Mouse (Mus musculus): ENCODE data around the gene Kidins220. TPM values are rescaled to one million over a fixed set of nuclear protein-coding genes. Genes with fewer than 3 reads are reported as not detected.

Kidins220 gene
- total RNA-seq, 2 experiments from 2014 or later, result 75.4 to 97.5 TPM

DNA sequence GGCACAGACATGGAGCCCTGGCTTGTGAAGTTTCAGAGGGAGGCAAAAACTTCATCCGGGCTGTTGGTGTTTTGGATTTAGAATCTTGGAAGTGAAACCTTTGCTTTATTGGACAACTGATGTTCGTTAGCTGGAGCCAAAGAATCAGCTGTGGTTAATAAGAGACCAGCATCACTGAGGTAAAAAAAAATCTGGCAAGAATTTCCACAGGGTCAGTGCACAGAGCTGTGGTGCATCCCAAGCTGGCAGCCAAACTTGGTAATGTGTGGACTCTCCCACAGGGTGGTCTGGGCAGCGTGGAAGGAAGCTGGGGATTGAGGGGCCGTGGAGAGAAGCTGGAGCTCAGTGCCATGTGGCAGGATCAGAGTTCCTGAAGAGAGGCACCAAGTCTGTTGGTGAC, 112.2 kb downstream of the Kidins220 start:
- no peak for DNase-seq (ENCODE audit: low spot score in 2 of 2)

DNA sequence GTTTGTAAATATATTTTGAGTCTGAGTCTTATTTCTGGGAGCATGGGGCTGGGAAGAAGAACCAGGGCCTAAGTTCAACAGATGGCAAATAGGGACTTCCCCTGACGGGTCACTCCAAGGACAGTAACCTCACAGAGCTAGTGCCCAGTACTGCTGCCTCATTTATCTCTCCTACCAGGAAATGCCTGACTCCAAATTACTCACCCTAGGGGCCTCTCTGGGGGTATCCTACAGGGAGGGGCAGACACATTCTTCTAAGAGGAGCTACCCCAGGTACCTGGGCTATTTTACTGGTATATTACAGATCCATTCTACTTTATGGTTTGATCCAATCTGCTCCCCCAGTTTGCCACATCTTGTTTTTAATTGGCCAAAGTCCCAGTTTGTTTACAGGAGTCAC, 114.7 kb downstream of the Kidins220 start:
- DNase-seq (ENCODE audit: low spot score in 2 of 2), result no peak

DNA sequence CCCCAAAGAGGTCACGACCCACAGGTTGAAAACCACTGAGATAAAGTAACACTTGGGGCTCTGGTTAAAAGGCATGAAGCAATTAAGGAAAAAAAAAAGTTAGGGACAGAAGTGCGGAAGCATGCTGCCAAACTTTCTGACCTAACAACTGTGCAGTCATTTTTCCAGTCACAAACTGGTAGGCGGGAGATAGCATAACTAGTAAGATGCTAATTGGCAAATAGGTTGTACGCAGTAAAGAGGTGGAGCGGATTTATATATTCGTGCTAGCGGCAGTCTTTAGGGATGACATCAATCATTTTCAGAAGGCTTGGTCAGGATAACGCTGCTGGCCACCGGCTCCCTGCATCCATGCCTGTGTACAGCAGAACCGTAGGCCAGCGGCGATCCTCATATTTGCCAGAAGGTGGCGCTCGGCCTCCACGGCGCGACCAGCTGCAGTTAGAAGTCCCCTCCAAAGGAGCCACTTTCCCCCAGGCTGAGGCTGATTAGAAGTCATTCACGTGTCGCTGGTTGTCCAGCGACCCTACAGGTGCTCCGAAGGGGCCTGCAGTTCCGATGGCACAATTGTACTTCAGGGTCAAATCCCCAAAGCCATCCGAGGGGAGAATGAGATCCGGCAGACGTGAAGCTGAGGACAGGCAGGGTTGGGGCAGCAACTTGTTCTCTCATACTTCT, 117.4 kb downstream of the Kidins220 start:
- peak; percentile 91 to 94 for DNase-seq (ENCODE audit: low spot score in 2 of 2)

DNA sequence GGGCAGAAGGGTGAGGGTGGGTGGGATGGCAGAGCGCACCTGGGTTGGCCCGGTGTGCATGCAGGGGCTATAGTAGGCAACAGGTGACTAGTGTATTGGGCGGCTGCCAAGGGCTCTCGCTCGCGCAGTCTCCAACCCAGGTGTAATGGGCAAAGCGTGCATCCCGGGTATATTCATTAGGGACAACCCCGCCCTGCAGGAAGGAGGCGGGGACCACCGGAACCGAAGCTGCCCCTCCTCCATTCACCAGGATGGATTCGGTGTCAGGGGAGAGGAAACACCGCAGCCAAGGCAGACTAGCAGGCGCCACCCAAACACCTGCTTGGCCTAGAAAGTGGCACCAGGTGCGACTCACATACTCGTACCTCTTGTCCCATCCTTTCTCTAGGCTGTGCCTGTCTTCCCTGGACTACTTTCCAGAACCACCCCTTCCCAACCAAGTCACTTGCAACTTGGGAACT, 118.1 kb downstream of the Kidins220 start:
- peak; percentile 56 to 68 for DNase-seq (ENCODE audit: low spot score in 2 of 2)

DNA sequence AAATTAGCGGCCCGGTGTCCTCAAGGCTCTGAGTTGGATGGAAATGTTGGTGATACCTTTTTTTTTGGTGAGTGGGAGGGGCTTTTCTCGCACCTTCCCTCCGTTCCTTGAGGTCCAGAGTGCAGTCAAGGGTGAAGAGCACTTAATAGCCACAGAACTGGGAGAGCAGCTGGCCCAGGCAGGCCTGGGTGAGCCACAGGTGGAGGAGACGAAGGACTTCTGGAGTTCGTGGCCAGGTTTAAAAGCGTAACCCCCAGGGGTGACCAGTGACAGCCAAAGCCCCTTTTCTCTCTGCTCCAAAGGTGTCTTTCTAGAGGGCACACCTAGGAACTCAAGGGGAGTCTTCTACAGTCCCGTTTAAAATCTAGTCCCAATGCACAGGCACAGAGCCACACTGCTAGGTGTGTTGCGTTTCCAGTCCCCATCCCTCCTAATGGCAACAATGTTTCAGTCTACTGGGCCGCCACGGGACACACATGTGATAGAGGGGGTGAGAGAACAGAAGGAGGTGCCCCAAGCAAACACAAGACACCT, 118.6 kb downstream of the Kidins220 start:
- peak in 1 of 2 experiments; percentile 56 for DNase-seq (ENCODE audit: low spot score in 2 of 2)

DNA sequence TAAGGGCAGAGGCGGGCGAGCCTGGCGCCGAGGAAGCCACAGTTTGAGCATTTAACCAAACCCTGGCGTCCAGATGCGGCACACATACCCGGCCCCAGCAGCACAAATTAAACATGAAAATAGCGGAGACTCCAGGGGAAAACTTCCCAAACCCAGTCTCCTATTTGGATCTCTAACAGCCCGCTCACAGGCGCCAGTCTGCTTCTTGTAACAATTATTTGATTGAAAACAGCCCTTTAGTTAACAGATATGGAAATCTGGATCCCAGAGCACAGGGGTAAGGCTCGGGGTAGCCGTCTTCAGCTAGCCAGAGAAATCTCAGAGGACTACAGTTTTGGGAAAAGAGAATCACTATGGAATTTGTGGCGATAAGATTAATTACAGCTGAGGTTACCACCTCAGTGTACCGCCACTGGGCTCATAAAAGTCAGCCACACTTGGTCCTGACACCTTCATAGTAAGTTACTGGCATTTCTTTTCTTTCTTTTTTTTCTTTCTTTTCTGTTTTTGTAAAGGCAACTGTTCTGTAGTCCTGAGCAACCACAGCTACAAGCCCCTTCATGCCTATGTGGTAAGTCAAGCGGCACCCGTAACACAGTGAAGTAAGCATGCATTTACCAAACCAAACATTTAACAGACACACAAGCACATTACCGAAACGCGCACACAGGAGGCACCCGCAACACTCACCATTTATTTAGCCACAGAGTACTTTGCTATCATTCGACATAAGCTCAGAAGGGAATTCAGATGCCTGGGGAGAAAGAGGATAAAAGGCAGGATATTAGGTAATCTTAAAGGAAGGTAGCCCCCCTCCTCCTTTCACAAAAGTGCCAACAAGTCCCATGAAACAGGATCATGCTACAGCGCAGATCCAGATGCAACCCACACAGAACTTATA, 120.1 kb downstream of the Kidins220 start:
- DNase-seq (ENCODE audit: low spot score in 2 of 2), result peak in 1 of 2 experiments; percentile 47

DNA sequence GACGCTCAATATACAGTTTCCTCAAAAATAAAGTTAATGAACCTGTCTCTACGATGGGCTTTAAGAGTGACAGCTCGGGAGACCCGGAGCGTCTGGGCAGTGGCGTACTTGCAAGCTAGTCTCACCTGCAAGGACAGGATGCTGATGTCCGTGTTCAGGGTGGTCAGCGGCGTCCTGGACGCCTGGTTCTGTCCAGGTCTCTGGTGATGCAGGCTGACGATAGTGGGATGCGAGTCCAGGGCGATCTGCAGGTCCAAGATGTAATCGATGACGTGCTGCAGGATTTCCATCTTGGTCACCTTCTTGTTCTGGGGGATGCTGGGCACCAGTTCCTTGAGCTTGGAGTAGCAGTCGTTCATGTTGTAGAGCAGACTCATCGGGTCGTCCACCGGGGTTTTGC, 120.8 kb downstream of the Kidins220 start:
- DNase-seq (ENCODE audit: low spot score in 2 of 2), result peak in 1 of 2 experiments; percentile 49

DNA sequence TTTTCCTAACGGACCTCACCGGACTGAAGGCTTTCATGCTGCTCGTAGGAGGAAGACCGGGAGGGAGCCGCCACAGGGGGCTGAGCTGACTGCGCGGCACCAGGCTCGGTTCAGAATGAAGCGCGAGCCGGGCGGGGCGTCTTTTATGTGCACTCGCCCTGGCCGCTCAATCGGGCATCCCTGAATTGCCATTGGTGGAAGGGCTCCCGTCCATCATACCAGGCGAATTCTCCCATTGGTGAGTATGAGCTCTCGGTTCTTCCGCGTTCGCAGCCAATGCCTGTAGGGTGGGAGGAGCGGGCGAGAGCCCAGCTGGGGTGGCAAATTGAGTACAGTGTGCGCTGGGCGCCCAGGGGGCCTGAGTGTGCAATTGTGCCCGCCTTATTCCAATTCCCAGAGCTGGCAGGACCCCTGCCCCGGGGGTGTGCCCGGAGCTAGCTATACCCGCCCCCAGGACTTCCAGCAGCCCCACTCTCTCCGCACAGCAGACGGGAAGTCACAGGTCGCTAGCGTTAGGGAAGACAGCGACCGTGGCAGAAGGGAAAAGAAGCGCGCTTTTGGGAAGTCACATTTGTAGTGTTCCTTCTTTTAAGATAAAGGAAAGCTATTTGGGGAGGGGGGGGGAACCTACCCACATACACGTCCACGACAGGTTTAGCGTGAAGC, 121.4 kb downstream of the Kidins220 start:
- DNase-seq (ENCODE audit: low spot score in 2 of 2), result peak; percentile 99 to 100

DNA sequence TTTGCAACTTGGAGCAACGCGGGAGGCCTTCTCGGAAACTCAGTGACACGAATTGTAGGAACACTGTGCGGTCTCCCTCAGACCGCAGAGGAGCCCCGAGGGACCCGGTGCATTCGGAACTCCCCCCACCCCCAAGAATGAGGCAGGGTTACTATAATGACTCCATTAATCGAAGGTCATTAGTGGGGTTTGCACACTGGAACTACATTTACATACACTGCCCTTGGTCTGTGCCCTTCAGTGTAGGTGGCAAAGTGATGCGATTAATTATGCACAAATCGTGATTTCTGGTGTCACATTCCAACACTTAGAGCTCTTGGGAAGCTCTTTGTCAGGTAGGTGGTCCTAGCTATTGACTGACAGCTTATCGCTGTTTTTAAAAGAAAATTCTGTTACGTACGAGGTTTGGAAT, 121.9 kb downstream of the Kidins220 start:
- DNase-seq (ENCODE audit: low spot score in 2 of 2), result no peak

DNA sequence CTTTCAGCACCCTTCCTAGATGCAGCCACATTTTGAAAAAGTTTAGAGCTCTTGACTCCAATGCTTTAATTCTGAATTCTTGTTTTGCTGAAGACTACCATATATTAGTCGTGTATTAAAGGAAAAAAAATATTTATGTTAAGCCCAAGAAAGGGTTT, 122.2 kb downstream of the Kidins220 start, which contains the start of gene Id2:
TSS of gene Id2 (minus strand) at position 89 of the 158 bp plus-strand sequence.
- DNase-seq (ENCODE audit: low spot score in 2 of 2), result no peak

DNA sequence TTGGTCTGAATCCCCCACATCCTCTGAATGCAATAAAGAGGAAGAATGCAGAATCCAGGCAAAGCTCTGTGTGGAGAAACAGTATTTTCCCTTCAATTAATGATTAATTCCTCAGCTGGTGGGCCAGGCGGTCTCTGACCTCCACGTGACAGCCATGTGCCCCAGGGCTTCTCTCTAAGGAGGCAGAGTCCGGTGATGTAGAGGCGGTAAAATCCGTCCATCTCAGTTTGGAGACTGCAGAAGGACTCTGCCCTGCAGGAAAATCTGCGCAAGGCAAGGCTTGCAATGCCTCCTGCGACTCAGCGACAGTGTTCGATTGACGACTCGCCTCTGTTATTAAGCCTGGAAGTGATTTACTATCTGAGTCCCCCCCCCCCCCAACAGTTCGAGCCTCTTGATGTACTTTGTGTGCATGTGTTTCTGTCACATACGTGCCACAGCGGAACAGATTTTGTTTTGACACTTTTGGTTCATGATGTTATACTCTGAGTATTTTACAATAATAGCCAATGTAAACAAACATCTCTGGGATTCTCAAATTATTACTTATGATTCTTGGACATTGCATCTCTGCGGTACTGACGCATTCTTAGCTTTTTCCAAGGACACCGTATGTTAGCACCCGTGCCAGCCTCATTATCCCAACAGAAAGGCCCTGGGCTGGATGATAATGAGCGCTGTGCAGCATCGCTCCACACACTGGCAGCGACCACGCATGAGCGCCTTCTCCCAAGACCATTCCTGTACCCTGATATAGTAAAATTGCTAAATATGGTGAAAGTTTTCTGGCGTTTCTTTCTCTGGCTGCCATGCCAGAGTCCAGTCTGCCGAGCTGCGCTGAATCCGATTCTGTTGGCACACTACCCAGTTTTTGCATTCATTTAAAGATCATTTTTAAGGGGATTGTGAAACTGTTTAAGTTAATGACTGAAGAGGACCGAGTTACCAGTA, 122.8 kb downstream of the Kidins220 start:
- DNase-seq (ENCODE audit: low spot score in 2 of 2), result peak; percentile 43 to 54

DNA sequence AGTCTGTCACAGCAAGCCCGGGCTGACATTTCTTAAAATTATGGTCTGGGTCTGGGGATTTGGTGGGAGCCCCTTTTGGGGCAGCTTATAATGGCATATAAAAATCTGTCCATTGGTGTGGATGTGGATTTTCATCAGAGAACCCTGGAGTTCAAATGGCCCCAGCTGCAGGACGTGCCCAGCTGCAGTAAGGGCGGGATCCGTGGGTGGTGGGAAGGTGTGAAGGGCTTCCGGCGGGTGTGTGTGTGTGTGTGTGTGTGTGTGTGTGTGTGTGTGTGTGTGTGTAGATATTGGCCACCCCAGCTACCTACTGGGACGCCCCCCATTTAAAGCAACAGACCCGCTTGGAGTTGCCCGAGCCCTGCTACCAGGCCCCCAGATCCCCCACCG, 123.4 kb downstream of the Kidins220 start:
- no peak for DNase-seq (ENCODE audit: low spot score in 2 of 2)

DNA sequence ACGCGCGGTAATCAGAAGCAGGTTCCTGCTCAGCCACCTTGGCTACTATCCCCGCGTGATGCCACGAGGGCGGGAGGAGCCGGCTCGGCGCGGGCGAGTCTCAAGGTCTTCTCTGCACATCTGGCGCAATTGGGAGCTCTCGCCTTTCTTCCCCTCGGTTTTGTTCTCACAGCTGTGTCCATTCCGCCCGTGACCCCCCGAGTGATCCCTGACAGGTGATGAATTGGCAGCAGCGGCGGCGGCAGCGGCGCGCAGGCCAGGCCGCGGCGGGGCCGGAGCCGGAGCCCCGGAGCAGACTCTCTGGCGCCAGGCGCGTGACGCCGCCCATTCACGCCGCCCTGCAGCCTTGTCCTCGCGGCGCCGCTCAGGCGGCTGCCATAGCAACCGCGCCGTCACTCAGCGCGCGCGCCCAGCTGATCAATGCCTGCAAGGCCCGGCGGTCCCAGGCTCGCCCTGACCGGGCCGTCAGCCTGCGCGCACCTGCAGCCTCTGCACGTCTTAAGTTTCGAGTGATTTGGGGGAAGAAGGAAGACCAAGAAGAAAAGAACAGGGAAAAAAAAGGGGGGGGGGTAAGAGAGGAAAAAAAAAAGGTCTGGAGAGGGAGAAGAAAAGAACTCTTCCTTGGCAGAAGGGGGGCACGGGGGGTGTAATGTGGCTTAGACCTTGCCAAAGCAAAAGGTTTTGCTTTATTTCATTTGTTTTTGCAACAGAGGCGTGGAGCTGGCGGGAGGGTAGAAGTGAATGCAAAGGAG, 124.0 kb downstream of the Kidins220 start:
- peak; percentile 94 for DNase-seq (ENCODE audit: low spot score in 2 of 2)

DNA sequence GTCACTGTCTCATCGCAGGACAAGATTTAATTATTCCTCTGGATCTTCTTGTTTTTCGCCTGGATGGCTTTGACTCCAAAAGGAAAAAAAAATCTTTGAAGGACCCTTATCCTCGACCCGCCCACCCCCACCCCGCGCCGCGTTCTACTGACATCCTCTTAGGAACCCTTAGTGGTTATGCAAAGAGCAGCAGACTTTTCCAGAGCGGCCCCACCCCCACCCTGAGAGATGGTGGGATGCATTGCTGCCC, 124.5 kb downstream of the Kidins220 start:
- no peak for DNase-seq (ENCODE audit: low spot score in 2 of 2)

DNA sequence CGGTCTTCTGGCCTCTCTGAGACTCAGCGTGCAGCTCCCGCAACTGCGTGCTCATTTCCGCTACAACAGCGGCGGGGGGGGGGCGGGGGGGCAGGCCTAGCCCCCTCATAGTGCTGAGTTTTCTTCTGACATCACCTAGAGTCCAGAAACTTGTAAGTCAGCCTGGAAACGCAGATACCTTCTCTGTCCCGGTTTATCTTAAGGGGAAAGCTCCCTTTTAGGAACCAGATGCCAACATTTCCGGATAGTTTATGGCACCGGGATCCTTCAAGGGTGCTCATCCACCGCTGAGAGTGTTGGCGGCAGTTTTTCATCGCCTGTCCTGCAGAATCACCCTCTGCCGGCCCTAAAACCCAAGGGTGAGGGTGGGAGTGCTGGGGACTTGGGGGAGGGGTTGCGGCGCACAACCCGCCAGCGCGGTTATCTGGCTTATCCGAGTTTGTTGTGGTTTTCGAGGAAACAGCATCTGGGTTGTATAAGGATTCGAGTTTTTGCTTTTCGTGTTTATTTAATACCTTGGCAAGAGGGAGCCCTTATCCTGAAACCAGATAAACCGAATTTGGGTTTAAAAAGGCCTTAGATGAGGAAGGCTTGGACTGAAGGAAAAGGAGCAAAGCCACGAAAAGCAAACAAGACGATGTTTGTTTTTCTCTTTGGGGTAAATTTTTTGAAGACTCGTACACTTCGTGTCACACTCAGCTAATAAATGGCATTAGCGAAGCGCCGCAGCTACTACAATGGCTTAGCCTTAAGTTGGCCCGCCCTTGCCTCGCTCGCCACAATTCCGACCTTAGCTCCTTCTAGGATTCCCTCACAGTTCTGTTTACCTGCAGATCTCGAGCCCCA, 125.1 kb downstream of the Kidins220 start:
- peak in 1 of 2 experiments; percentile 59 for DNase-seq (ENCODE audit: low spot score in 2 of 2)

DNA sequence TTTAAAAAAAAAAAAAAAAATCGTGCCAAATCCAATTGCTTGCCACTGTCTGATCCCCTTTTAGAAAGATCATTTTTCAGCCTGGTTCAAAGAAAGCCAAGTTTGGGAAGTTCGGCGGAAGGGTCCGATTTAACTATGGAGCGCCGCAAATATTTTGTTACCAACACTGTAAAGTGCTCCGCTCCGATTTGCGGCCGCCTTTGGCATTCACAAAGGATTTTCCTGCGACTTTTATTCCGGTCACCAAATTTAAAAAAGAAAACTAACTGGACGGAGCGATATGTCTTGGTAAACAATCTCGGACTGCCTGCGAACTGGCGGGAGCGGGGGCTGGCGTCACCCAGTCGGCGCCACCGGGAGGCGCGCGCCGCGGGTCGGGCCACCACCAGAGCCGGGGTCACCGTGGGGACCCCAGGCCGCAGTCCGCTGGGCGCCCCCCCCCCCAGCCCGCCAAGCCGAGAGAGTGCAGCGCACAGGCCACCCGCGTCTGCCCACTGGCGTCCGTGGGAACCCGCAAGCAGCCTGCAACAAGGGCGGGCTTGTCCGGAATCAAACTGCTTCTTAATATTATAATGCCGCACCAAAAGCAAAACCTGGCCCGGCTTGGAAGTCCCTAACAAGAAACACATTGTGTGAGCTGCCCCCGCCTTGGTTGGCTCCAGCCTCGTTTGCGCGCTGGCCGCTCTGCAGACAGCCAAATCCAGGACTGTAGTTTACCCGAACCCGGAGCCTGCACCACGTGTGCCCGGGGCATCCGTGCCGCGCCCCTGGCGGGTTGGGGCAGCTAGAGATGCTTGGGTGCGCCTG, 125.9 kb downstream of the Kidins220 start:
- peak; percentile 60 to 66 for DNase-seq (ENCODE audit: low spot score in 2 of 2)

DNA sequence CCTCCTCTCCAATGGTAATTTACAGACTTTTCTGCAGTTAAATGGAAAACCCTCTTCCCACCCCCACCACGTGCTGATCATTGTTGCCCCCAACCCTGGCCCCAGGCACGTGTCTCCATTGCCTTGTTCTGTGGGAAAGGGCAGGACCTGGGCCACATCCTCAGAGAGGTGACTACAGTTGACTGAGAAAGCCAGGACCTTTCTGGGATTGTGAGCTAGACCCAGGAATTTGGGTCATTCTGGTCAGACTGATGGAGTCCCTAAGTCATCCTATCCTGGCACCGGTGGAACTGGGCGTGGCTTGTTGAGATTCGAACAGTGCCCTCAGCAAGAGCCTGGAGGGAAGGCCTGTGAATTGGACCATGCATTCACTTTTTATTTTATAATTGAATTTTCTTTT, 126.7 kb downstream of the Kidins220 start:
- peak in 1 of 2 experiments; percentile 42 for DNase-seq (ENCODE audit: low spot score in 2 of 2)

DNA sequence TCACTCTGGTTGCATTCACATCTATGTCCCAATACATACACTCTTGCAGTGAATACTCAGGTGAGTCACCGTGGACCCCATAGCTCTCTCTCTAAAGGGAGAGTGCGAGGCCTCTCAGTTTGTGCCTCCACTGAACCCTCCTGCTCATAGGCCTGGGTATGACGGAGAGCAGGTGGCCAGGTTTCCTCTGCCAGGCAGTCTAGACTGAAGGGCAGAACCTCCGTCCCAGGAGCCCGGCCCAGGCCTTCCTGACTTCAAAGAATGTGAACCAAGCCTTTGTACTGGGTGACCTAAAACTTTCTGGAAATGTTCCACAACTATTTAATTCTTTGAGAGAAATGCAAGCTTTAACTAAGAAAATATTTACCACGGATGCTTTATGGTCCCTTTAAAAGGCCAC, 129.2 kb downstream of the Kidins220 start:
- DNase-seq (ENCODE audit: low spot score in 2 of 2), result no peak
